Mouse (Mus musculus): Measurements from ENCODE around the gene Syt12. TPM values are rescaled to one million over a fixed set of nuclear protein-coding genes. Genes with fewer than 3 reads are reported as not detected.

Gene Syt12
- polyA plus RNA-seq, 1 experiment from 2014 or later, result 0.41 TPM

DNA sequence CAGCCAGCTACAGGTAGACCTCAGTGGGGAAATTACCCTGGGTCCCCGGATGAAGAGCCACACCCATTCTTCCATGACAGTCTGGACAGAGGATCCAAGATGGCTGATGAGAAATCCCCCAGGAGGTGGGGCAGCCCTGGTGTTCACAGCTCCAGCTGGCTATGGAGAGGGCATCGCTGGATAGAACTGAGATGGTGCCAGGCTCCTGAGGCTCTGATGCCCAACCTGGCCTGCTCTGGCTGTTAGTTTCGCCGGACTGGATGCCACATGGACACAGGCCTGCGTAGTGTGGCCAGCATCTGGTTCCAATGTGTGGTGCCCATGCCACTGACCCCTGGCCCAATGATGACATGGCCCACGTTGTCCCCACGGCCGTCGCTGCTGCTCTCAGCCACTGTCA lies 29.8 kb downstream of the Syt12 start:
- Histone ChIP-seq H3K9ac (replicated peaks; ENCODE audit: low read depth, low read length) (no peak overlapping the region), H3K4me3 (ENCODE audit: low read depth, low read length) (no peak overlapping the region), H3K9me3 (ENCODE audit: control insufficient read depth, low read depth, low read length) (no peaks in the 10 kb centered on the region), H3K4me1 (ENCODE audit: control insufficient read depth, insufficient read depth, low read length) (no peaks in the 10 kb centered on the region), H3K4me2 (replicated peaks; ENCODE audit: low read depth, low read length) (no peak overlapping the region), H3K27me3 (ENCODE audit: control insufficient read depth, insufficient read depth, low read length) (no peaks in the 10 kb centered on the region), H3K36me3 (ENCODE audit: control insufficient read depth, insufficient read depth, low read length) (no peaks in the 10 kb centered on the region), H3K27ac (ENCODE audit: low read length) (no peak overlapping the region)
- no peak for ATAC-seq (ENCODE audit: insufficient number of reproducible peaks, insufficient read depth, low FRiP score, low read depth)
- WGBS, result 88% methylated on average over 9 of the region's 9 CpGs

DNA sequence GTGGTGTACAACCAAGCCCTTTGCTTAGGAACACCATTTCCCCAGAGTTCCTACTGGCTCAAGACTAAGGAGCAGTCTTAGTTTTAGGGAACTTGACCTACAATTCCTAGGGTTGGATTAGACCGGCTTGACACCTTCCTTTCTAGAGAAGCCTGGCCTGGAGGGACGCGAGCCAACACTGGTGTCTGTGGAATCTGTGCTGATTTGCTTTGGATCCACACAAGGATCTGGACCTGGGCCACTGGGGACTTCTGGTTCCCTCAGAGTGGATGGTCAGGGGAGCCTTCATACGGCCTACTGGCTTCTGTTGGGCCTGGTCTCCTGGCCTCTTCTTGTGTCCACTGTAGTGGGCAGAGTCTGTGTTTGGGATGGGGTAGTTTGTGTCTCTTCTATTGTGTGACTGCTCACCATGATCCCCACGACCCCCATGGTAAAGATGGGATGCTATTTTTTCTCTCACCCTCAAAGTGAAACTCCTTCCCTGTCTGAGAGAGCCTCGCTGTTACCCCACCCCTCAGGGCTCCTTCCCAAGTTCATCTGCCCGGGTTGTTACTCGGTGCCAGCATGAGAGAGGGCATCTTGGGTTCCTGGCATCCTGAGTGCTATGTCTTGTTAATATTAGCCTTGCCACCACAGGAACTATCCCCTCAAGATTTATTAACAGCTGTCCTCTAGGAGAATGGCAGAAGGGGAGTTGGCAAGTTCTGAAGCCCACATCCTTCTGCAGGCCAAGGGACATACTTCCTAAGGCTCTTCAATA lies 30.4 kb downstream of the Syt12 start:
- 86% methylated on average over 8 of the region's 8 CpGs for WGBS
- no peak overlapping the region for H3K27ac ChIP-seq (ENCODE audit: low read length)
- no peaks in the 10 kb centered on the region for H3K36me3 ChIP-seq (ENCODE audit: control insufficient read depth, insufficient read depth, low read length)
- peaks cover 5% of the 10 kb centered on the region; the same call in 1 of the 2 replicates for H3K4me1 ChIP-seq (ENCODE audit: control insufficient read depth, insufficient read depth, low read length)
- H3K4me2 ChIP-seq (replicated peaks; ENCODE audit: low read depth, low read length), result no peak overlapping the region
- ATAC-seq (ENCODE audit: insufficient number of reproducible peaks, insufficient read depth, low FRiP score, low read depth), result no peak
- no peak overlapping the region for H3K4me3 ChIP-seq (ENCODE audit: low read depth, low read length)
- H3K9ac ChIP-seq (replicated peaks; ENCODE audit: low read depth, low read length), result no peak overlapping the region
- no peaks in the 10 kb centered on the region for H3K9me3 ChIP-seq (ENCODE audit: control insufficient read depth, low read depth, low read length)
- no peaks in the 10 kb centered on the region for H3K27me3 ChIP-seq (ENCODE audit: control insufficient read depth, insufficient read depth, low read length)

DNA sequence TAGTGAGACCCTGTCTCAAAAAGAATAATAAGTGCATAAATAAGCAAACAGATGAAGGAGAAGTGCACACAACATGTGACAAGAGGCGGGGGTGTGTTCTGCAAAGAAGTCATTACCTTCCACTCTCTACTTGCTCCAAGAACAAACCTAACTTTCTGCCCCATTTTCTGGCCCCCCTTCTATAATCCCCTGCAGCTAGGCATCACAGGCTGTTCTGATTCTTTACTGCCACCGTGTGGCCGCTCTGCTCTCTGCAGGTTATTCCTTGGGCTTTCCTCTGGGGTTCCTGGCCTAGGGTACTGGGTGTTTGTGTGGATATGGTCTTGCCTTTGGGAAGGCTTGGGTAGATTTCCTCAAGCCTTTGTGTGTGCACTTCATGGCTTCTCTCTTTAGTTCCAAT lies 34.8 kb downstream of the Syt12 start:
- Histone ChIP-seq H3K36me3 (ENCODE audit: control insufficient read depth, insufficient read depth, low read length) (no peaks in the 10 kb centered on the region), H3K27ac (ENCODE audit: low read length) (no peak overlapping the region), H3K4me1 (ENCODE audit: control insufficient read depth, insufficient read depth, low read length) (peaks cover 31% of the 10 kb centered on the region; the same call in 1 of the 2 replicates), H3K4me3 (ENCODE audit: low read depth, low read length) (no peak overlapping the region), H3K9ac (replicated peaks; ENCODE audit: low read depth, low read length) (no peak overlapping the region), H3K27me3 (ENCODE audit: control insufficient read depth, insufficient read depth, low read length) (no peaks in the 10 kb centered on the region), H3K9me3 (ENCODE audit: control insufficient read depth, low read depth, low read length) (no peaks in the 10 kb centered on the region), H3K4me2 (replicated peaks; ENCODE audit: low read depth, low read length) (no peak overlapping the region)
- no peak for ATAC-seq (ENCODE audit: insufficient number of reproducible peaks, insufficient read depth, low FRiP score, low read depth)
- WGBS, result 12% methylated on average over 3 of the region's 3 CpGs

DNA sequence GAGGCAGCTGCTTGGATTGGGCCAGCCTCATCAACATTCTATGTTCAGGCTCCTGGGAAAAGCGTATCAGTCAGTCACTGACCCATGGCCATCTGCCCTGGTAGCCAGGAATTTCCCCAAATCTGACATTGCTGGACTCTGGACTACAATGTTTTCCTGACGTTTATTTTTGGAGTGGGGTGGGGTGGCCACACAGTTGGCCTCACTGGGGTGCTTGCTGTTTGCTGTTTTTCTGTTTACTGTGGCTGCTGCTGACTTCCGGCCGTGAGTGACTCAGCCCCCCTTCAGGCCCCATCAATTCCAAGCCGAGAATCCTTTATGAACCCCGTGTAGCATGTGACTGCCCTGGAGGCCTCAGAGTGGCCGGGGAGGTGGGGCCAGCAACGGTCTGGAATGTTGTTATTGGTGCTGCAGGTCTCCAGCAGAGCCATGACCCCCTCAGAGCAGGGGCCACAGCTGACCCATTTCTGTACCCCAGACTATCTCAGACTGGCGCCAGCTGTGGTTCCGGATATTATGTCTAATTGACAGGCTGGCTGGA lies 35.6 kb downstream of the Syt12 start:
- no peak overlapping the region for H3K9ac ChIP-seq (replicated peaks; ENCODE audit: low read depth, low read length)
- H3K36me3 ChIP-seq (ENCODE audit: control insufficient read depth, insufficient read depth, low read length), result no peaks in the 10 kb centered on the region
- peaks cover 31% of the 10 kb centered on the region; the same call in 1 of the 2 replicates for H3K4me1 ChIP-seq (ENCODE audit: control insufficient read depth, insufficient read depth, low read length)
- H3K9me3 ChIP-seq (ENCODE audit: control insufficient read depth, low read depth, low read length), result no peaks in the 10 kb centered on the region
- no peak overlapping the region for H3K4me2 ChIP-seq (replicated peaks; ENCODE audit: low read depth, low read length)
- no peak overlapping the region for H3K27ac ChIP-seq (ENCODE audit: low read length)
- H3K27me3 ChIP-seq (ENCODE audit: control insufficient read depth, insufficient read depth, low read length), result no peaks in the 10 kb centered on the region
- WGBS, result 28% methylated on average over 10 of the region's 10 CpGs
- ATAC-seq (ENCODE audit: insufficient number of reproducible peaks, insufficient read depth, low FRiP score, low read depth), result peak; percentile 14; the same call in 1 of the 2 replicates
- no peak overlapping the region for H3K4me3 ChIP-seq (ENCODE audit: low read depth, low read length)

DNA sequence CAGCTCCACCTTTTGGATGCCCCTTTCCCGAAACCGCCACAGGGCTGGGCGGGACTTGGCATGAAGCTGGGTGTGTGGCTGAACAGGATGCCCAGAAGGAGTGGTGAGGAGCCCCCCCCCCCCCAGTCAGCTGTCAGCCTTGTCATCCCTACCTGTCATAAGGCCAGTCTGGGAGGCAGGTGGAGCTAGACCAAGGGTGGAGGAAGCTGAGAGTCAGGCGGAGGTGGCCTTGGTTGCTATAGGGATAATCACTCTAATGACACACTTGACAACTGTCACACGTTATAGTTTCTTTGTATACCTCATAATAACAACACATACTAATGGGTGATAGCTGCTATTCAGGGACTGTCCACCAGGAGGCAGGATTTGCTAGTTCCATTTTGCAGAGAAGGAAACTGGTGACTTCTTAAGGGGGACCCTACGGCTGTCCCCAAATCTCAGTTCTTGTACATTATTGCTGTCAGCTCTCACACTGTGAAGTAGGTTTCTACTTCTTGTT lies 36.1 kb downstream of the Syt12 start:
- Histone ChIP-seq H3K9ac (replicated peaks; ENCODE audit: low read depth, low read length) (no peak overlapping the region), H3K4me2 (replicated peaks; ENCODE audit: low read depth, low read length) (no peak overlapping the region), H3K4me3 (ENCODE audit: low read depth, low read length) (no peak overlapping the region), H3K9me3 (ENCODE audit: control insufficient read depth, low read depth, low read length) (no peaks in the 10 kb centered on the region), H3K36me3 (ENCODE audit: control insufficient read depth, insufficient read depth, low read length) (no peaks in the 10 kb centered on the region), H3K27ac (ENCODE audit: low read length) (no peak overlapping the region), H3K4me1 (ENCODE audit: control insufficient read depth, insufficient read depth, low read length) (peaks cover 31% of the 10 kb centered on the region; the same call in 1 of the 2 replicates), H3K27me3 (ENCODE audit: control insufficient read depth, insufficient read depth, low read length) (no peaks in the 10 kb centered on the region)
- no peak for ATAC-seq (ENCODE audit: insufficient number of reproducible peaks, insufficient read depth, low FRiP score, low read depth)
- WGBS, result 23% methylated on average over 6 of the region's 6 CpGs

DNA sequence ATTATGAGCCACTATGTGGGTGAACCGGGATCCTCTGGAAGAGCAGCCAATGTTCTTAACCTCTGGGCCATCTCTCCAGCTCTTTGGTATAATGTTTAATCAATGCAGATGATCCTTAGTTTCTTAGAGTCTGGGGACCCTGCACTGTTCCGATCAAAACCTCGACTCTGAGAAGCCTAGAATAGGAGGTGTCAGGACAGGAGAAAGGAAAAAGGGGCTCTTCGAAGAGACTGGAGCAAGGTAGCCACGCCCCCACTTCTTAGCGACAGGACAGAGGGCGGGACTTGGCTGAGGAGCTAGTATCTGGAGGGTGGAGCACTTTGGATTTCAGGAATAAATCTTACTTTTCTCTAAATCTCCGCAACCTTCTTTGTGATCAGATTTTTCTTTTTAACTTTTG lies 37.0 kb downstream of the Syt12 start:
- no peak for ATAC-seq (ENCODE audit: insufficient number of reproducible peaks, insufficient read depth, low FRiP score, low read depth)
- 6% methylated on average over 8 of the region's 8 CpGs for WGBS
- no peaks in the 10 kb centered on the region for H3K27me3 ChIP-seq (ENCODE audit: control insufficient read depth, insufficient read depth, low read length)
- H3K4me2 ChIP-seq (replicated peaks; ENCODE audit: low read depth, low read length), result peak overlapping the region; percentile 83
- H3K9me3 ChIP-seq (ENCODE audit: control insufficient read depth, low read depth, low read length), result no peaks in the 10 kb centered on the region
- no peak overlapping the region for H3K27ac ChIP-seq (ENCODE audit: low read length)
- no peaks in the 10 kb centered on the region for H3K36me3 ChIP-seq (ENCODE audit: control insufficient read depth, insufficient read depth, low read length)
- no peak overlapping the region for H3K9ac ChIP-seq (replicated peaks; ENCODE audit: low read depth, low read length)
- H3K4me3 ChIP-seq (ENCODE audit: low read depth, low read length), result peak overlapping the region; percentile 77
- H3K4me1 ChIP-seq (ENCODE audit: control insufficient read depth, insufficient read depth, low read length), result peaks cover 31% of the 10 kb centered on the region; the same call in 1 of the 2 replicates

DNA sequence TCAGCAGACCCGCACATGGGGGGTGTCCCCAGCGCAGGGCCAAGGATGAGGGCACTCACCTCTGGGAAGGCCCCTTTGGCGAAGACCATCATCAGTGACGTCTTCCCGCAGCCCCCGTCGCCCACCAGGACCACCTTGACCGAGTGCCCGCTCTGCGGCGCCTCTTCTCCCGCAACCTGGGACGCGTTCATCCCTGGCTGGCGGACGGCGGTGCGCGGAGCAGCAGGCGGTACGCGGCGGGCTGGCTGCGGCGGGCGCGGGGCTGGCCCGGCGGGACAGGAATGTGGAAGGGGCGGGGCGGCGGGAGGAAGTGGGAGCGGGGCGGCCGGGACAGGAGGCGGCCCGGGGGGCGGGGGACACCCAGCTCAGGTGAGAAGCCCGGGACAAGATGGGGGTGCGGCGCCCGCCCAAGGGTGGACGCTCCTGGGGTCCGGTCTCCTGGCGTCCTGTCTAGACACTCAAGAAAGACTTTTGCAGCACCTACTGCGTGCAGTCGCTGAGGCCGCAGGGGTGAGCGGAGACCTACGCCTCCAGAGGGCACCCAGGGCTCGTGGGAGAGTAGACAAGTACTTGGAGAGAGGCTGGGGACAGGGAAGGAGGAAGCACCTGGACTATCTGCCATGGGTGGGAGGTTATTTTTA lies 38.0 kb downstream of the Syt12 start, which contains the start of gene Rhod:
TSS of gene Rhod (minus strand) at position 272 of the 641 bp plus-strand sequence.
- Histone ChIP-seq H3K4me3 (ENCODE audit: low read depth, low read length) (peak within 1 kb of the TSS; percentile 77), H3K27me3 (ENCODE audit: control insufficient read depth, insufficient read depth, low read length) (no peaks in the 10 kb centered on the region), H3K27ac (ENCODE audit: low read length) (peak within 1 kb of the TSS; percentile 34; the same call in 1 of the 2 replicates), H3K4me2 (replicated peaks; ENCODE audit: low read depth, low read length) (peak within 1 kb of the TSS; percentile 83), H3K9me3 (ENCODE audit: control insufficient read depth, low read depth, low read length) (no peaks in the 10 kb centered on the region), H3K9ac (replicated peaks; ENCODE audit: low read depth, low read length) (peak within 1 kb of the TSS; percentile 56), H3K36me3 (ENCODE audit: control insufficient read depth, insufficient read depth, low read length) (no peaks in the 10 kb centered on the region), H3K4me1 (ENCODE audit: control insufficient read depth, insufficient read depth, low read length) (peaks cover 31% of the 10 kb centered on the region; the same call in 1 of the 2 replicates)
- peak; percentile 40; the same call in 1 of the 2 replicates for ATAC-seq (ENCODE audit: insufficient number of reproducible peaks, insufficient read depth, low FRiP score, low read depth)
- under 1% methylated on average over 47 of the region's 51 CpGs for WGBS

DNA sequence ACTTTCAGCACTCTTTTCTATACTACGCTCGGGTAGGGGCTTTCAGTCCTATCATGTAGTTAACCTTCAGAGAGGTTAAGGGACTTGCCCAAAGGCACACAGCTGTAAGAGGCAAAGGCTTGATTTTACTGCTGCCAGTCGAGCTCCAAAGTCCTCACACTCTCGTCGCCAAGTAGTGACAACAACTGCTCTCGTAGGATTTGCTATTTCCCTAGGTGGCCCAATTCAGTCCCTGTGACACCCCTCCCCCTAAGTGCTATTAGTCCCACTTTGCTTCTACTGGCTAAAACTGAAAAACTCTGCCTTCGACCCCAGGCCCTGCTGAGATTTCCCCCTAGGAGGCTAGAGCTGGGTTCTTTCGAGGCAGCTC lies 38.5 kb downstream of the Syt12 start:
- H3K27ac ChIP-seq (ENCODE audit: low read length), result peak overlapping the region; percentile 34; the same call in 1 of the 2 replicates
- ATAC-seq (ENCODE audit: insufficient number of reproducible peaks, insufficient read depth, low FRiP score, low read depth), result no peak
- H3K27me3 ChIP-seq (ENCODE audit: control insufficient read depth, insufficient read depth, low read length), result no peaks in the 10 kb centered on the region
- peak overlapping the region; percentile 77 for H3K4me3 ChIP-seq (ENCODE audit: low read depth, low read length)
- peaks cover 31% of the 10 kb centered on the region; the same call in 1 of the 2 replicates for H3K4me1 ChIP-seq (ENCODE audit: control insufficient read depth, insufficient read depth, low read length)
- H3K9ac ChIP-seq (replicated peaks; ENCODE audit: low read depth, low read length), result peak overlapping the region; percentile 56
- H3K36me3 ChIP-seq (ENCODE audit: control insufficient read depth, insufficient read depth, low read length), result no peaks in the 10 kb centered on the region
- WGBS, result 6% methylated on average over 8 of the region's 8 CpGs
- H3K9me3 ChIP-seq (ENCODE audit: control insufficient read depth, low read depth, low read length), result no peaks in the 10 kb centered on the region
- H3K4me2 ChIP-seq (replicated peaks; ENCODE audit: low read depth, low read length), result peak overlapping the region; percentile 83

Data from stomach, embryonic 14.5 days (tissue).